Mouse (Mus musculus) midbrain, embryonic 16.5 days (tissue): ENCODE measurements around the gene Gm49366. TPM values are rescaled to one million over a fixed set of nuclear protein-coding genes. Genes with fewer than 3 reads are reported as not detected.
A peak's percentile ranks its signal among the peaks of the same experiment; 100 is the strongest.
"Not testable (repeated sequence)": the region's sequence is repeated elsewhere in the genome, so short reads cannot be mapped to it uniquely, and the experiment has no call there.

Source experiments
- ATAC-seq: fragments of 200-750 bp; cut with Nextera tagmentation; 2 replicates; pipeline ENCODE4 v1.8.0; 2017; ENCODE audit warnings: moderate TSS enrichment
- H3K27ac ChIP-seq: fragments of 300-500 bp; sonication (generic); 2 replicates; pipeline ENCODE4 v1.5.1; 2014; ENCODE audit warnings: mild to moderate bottlenecking, low read length, mixed read lengths
- H3K27me3 ChIP-seq: fragments of 300-500 bp; sonication (generic); 2 replicates; pipeline ENCODE4 v1.6.1; 2014; ENCODE audit warnings: low read depth, low read length, mixed read lengths; ENCODE audit not compliant: control insufficient read depth, insufficient read depth
- H3K36me3 ChIP-seq: fragments of 300-500 bp; sonication (generic); 2 replicates; pipeline ENCODE4 v1.6.1; 2014; ENCODE audit warnings: mild to moderate bottlenecking, low read length, moderate library complexity, mixed read lengths; ENCODE audit not compliant: control insufficient read depth, insufficient read depth
- H3K4me1 ChIP-seq: fragments of 300-500 bp; sonication (generic); 2 replicates; pipeline ENCODE4 v1.6.1; 2014; ENCODE audit warnings: mild to moderate bottlenecking, low read length, mixed read lengths; ENCODE audit not compliant: control insufficient read depth, insufficient read depth
- H3K4me2 ChIP-seq: fragments of 300-500 bp; sonication (generic); 2 replicates; pipeline ENCODE4 v1.6.1; 2014; ENCODE audit warnings: mild to moderate bottlenecking, low read length, mixed read lengths
- H3K4me3 ChIP-seq: fragments of 300-500 bp; sonication (generic); 2 replicates; pipeline ENCODE4 v1.5.1; 2014; ENCODE audit warnings: low read depth, mild to moderate bottlenecking, low read length, moderate library complexity, mixed read lengths
- H3K9ac ChIP-seq: fragments of 300-500 bp; sonication (generic); 2 replicates; pipeline ENCODE4 v1.6.1; 2014; ENCODE audit warnings: low read depth, low read length, mixed read lengths
- H3K9me3 ChIP-seq: fragments of 300-500 bp; sonication (generic); replicated peaks from 2 replicates; pipeline ENCODE4 v1.6.1; 2014; ENCODE audit warnings: mild to moderate bottlenecking, low read length, mixed read lengths; ENCODE audit not compliant: control insufficient read depth, poor library complexity, severe bottlenecking
- whole genome bisulfite sequencing: fragments of 180-500 bp; shearing (Covaris S2); extraction: QIAGEN DNeasy Blood & Tissue Kit; methylation state at CpG from one replicate; pipeline ENCODE4 v1.1.7; 2014; 5-methylcytosine and 5-hydroxymethylcytosine counted together
- polyA plus RNA-seq: library from polyadenylated mRNA; unstranded; fragments of >200 nt; fragmentation: Nextera tagmentation; extraction: Ambion mirVana; gene quantifications from 2 replicates; pipeline ENCODE4 v1.2.1, GENCODE M21; 2015

The Gm49366 gene
- not detected in 2 replicates for polyA plus RNA-seq

GRCm38 (mm10) chr12:84038691-84039111 lies at the start of gene Gm49366:
Gene Gm49366, plus strand, starts transcription at chr12:84038935.
- H3K4me1 ChIP-seq, H3K36me3 ChIP-seq, H3K27me3 ChIP-seq, H3K27ac ChIP-seq, H3K9me3 ChIP-seq: not testable (repeated sequence)
- H3K4me2 ChIP-seq = peak within 1 kb of the TSS; percentile 63
- WGBS = 2% methylated on average over 36 of the region's 39 CpGs
- H3K4me3 ChIP-seq = peak within 1 kb of the TSS; percentile 47
- peak; percentile 68 for ATAC-seq
- peak within 1 kb of the TSS; percentile 63 for H3K9ac ChIP-seq

- Histone ChIP-seq H3K27me3 (no peaks in the 10 kb centered on the region), H3K27ac (no peak overlapping the region), H3K4me3 (no peak overlapping the region), H3K9me3 (no peaks in the 10 kb centered on the region), H3K4me2 (no peak overlapping the region), H3K36me3 (no peaks in the 10 kb centered on the region), H3K4me1 (peaks cover 9% of the 10 kb centered on the region), H3K9ac (no peak overlapping the region)
- ATAC-seq = no peak
- WGBS = over 99% methylated on average over 4 of the region's 4 CpGs
Measured at GRCm38 (mm10) chr12:83989378-83989777, 49.4 kb upstream of the Gm49366 start.

GRCm38 (mm10) chr12:83997221-83997620 lies 41.5 kb upstream of the Gm49366 start:
- Histone ChIP-seq H3K4me1 (no peaks in the 10 kb centered on the region), H3K27ac (no peak overlapping the region), H3K27me3 (no peaks in the 10 kb centered on the region), H3K9ac (no peak overlapping the region), H3K4me2 (no peak overlapping the region), H3K4me3 (no peak overlapping the region), H3K9me3 (no peaks in the 10 kb centered on the region), H3K36me3 (no peaks in the 10 kb centered on the region)
- WGBS = 69% methylated on average over 2 of the region's 2 CpGs
- no peak for ATAC-seq

- Histone ChIP-seq H3K27me3 (no peaks in the 10 kb centered on the region), H3K9ac (no peak overlapping the region), H3K27ac (no peak overlapping the region), H3K36me3 (no peaks in the 10 kb centered on the region), H3K4me3 (no peak overlapping the region), H3K4me1 (no peaks in the 10 kb centered on the region), H3K4me2 (no peak overlapping the region), H3K9me3 (0 out of 2 replicates have a peak, but pooled peaks cover 2% of the 10 kb centered on the region)
- no peak for ATAC-seq
- WGBS = 59% methylated on average over 11 of the region's 11 CpGs
Measured at GRCm38 (mm10) chr12:83998341-83999107, 40.2 kb upstream of the Gm49366 start.

- H3K4me3 ChIP-seq = not testable (repeated sequence)
Measured at GRCm38 (mm10) chr12:83999237-83999636, 39.5 kb upstream of the Gm49366 start.

GRCm38 (mm10) chr12:84000418-84000817 lies 38.3 kb upstream of the Gm49366 start:
- Histone ChIP-seq H3K27ac (no peak overlapping the region), H3K9me3 (0 out of 2 replicates have a peak, but pooled peaks cover 2% of the 10 kb centered on the region), H3K4me1 (no peaks in the 10 kb centered on the region), H3K27me3 (no peaks in the 10 kb centered on the region), H3K9ac (no peak overlapping the region), H3K36me3 (no peaks in the 10 kb centered on the region), H3K4me3 (no peak overlapping the region), H3K4me2 (no peak overlapping the region)
- 86% methylated on average over 3 of the region's 3 CpGs for WGBS
- ATAC-seq = no peak

More at GRCm38 (mm10) chr12:83999237-83999636, 39.5 kb upstream of the Gm49366 start:
- 74% methylated on average over 8 of the region's 8 CpGs for WGBS
- ATAC-seq, H3K9ac ChIP-seq, H3K4me1 ChIP-seq, H3K27ac ChIP-seq, H3K4me2 ChIP-seq, H3K36me3 ChIP-seq, H3K27me3 ChIP-seq, H3K9me3 ChIP-seq: not testable (repeated sequence)

- Histone ChIP-seq H3K9me3 (0 out of 2 replicates have a peak, but pooled peaks cover 2% of the 10 kb centered on the region), H3K4me1 (peaks cover 1% of the 10 kb centered on the region; the same call in 1 of the 2 replicates), H3K27ac (no peak overlapping the region), H3K36me3 (no peaks in the 10 kb centered on the region), H3K4me2 (no peak overlapping the region), H3K4me3 (no peak overlapping the region), H3K27me3 (no peaks in the 10 kb centered on the region), H3K9ac (no peak overlapping the region)
- no peak for ATAC-seq
- WGBS = 90% methylated on average over 1 of the region's 1 CpGs
Measured at GRCm38 (mm10) chr12:84003866-84004265, 34.9 kb upstream of the Gm49366 start.

GRCm38 (mm10) chr12:84008251-84008650 lies 30.5 kb upstream of the Gm49366 start:
- Histone ChIP-seq H3K9me3 (no peaks in the 10 kb centered on the region), H3K27ac (peak overlapping the region; percentile 14; the same call in 1 of the 2 replicates), H3K27me3 (no peaks in the 10 kb centered on the region), H3K4me1 (peaks cover 22% of the 10 kb centered on the region), H3K4me3 (no peak overlapping the region), H3K9ac (no peak overlapping the region), H3K36me3 (no peaks in the 10 kb centered on the region), H3K4me2 (no peak overlapping the region)
- no peak for ATAC-seq
- WGBS = 90% methylated on average over 10 of the region's 12 CpGs

- Histone ChIP-seq H3K36me3 (no peaks in the 10 kb centered on the region), H3K27ac (peak overlapping the region; percentile 14; the same call in 1 of the 2 replicates), H3K4me1 (peaks cover 22% of the 10 kb centered on the region), H3K9ac (no peak overlapping the region), H3K9me3 (no peaks in the 10 kb centered on the region), H3K4me2 (peak overlapping the region; percentile 55), H3K4me3 (peak overlapping the region; percentile 45), H3K27me3 (no peaks in the 10 kb centered on the region)
- WGBS = 42% methylated on average over 8 of the region's 8 CpGs
- ATAC-seq = peak; percentile 14; the same call in 1 of the 2 replicates
Measured at GRCm38 (mm10) chr12:84008729-84009128, 30.0 kb upstream of the Gm49366 start.
